Mouse (Mus musculus) bone marrow macrophage, adult 2 months (primary cell): ENCODE measurements around the gene Acbd4. TPM values are rescaled to one million over a fixed set of nuclear protein-coding genes. Genes with fewer than 3 reads are reported as not detected.

Experiments used
- H3K27ac ChIP-seq: 2 replicates; pipeline ENCODE4 v1.5.1; 2012; ENCODE audit warnings: low read depth, low read length; ENCODE audit not compliant: insufficient read depth
- H3K4me1 ChIP-seq: 2 replicates; pipeline ENCODE4 v1.6.1; 2012; ENCODE audit warnings: low read length; ENCODE audit not compliant: control insufficient read depth, insufficient read depth
- H3K4me3 ChIP-seq: 2 replicates; pipeline ENCODE4 v1.5.1; 2012; ENCODE audit warnings: mild to moderate bottlenecking, low read length, moderate library complexity; ENCODE audit not compliant: insufficient read depth
- CTCF ChIP-seq: IDR thresholded peaks from 2 replicates; pipeline ENCODE4 v1.5.1; 2012; ENCODE audit warnings: low read depth, mild to moderate bottlenecking, low read length, moderate library complexity
- POLR2A ChIP-seq: IDR thresholded peaks from 2 replicates; pipeline ENCODE4 v1.6.1; 2012; ENCODE audit warnings: mild to moderate bottlenecking, low read depth, low read length, borderline replicate concordance
- polyA plus RNA-seq: library from polyadenylated mRNA; stranded (reverse); fragments of >200 nt; gene quantifications from 2 replicates; pipeline ENCODE4 v1.2.4, GENCODE M21; 2012; ENCODE audit not compliant: missing spikeins, insufficient read depth, insufficient read length

Acbd4 gene
- polyA plus RNA-seq = 27.4 and 30.4 TPM in 2 replicates

DNA sequence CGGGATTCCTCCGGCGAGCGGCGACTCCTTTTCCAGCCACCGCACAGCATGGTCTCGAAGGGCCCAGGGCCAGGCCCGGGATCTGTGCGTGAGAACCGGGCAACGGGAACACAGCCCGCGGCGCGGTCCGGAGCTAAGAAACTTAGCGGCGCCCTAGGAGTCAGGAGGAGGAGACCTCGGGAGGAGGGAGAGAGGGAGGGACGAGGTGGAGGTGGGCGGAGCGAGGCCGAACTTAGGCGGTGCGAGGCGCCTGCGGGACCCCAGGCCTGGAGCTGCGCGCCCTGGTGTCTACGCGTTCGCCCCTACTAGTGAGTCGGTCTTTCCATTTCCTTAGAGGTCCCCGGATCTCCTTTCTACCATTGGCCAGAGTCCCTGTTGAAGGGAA is at the start of gene Acbd4, which contains the start of gene Plcd3:
Acbd4 (plus strand) TSS at position 202 of the 385 bp plus-strand sequence.
Plcd3 (minus strand) TSS at position 178 of the 385 bp plus-strand sequence.
- Histone ChIP-seq H3K27ac (no peak within 1 kb of the TSS), H3K4me1 (peaks cover 5% of the 10 kb centered on the region), H3K4me3 (peak within 1 kb of the TSS; percentile 66)
- TF ChIP-seq POLR2A (no peak), CTCF (no peak)

GRCm38 (mm10) chr11:103052078-103052477 is 49.4 kb upstream of the Acbd4 start:
- no peak overlapping the region for H3K4me3 ChIP-seq
- TF ChIP-seq POLR2A = no peak
- no peak for TF ChIP-seq CTCF
- H3K4me1 ChIP-seq = peaks cover 35% of the 10 kb centered on the region
- H3K27ac ChIP-seq = peak overlapping the region; percentile 59

- Histone ChIP-seq H3K4me3 (peak overlapping the region; percentile 7; the same call in 1 of the 2 replicates), H3K4me1 (peaks cover 35% of the 10 kb centered on the region), H3K27ac (peak overlapping the region; percentile 86)
- TF ChIP-seq CTCF (no peak), POLR2A (no peak)
These were observed 48.0 kb upstream of the Acbd4 start for GRCm38 (mm10) chr11:103053191-103054076.

- TF ChIP-seq POLR2A = no peak
- 0 out of 2 replicates have a peak, but pooled peaks have one; percentile 12 for TF ChIP-seq CTCF
- Histone ChIP-seq H3K4me3 (no peak overlapping the region), H3K4me1 (peaks cover 35% of the 10 kb centered on the region), H3K27ac (no peak overlapping the region)
These were observed 46.7 kb upstream of the Acbd4 start for GRCm38 (mm10) chr11:103054798-103055197.

DNA sequence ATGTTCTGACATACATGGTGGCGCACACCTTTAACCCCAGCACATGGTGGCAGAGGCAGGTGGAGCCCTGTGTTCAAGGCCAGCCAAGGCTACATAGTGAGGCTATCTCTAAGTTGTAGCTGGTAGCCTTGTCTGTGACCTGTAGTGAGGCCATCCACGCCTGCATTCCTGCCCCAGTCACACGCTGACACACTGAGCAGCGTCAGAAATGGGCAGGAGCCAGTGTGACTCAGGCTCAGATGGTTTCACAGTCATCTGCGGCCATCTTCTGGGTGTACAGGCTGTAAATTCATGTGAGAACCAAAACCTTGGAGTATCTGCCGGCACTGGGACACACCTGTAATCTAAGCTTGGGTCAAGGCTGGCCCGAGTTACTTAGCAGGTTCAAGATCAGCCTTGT is 44.8 kb upstream of the Acbd4 start:
- Histone ChIP-seq H3K4me1 (peaks cover 23% of the 10 kb centered on the region), H3K27ac (no peak overlapping the region), H3K4me3 (no peak overlapping the region)
- TF ChIP-seq POLR2A (no peak), CTCF (no peak)

GRCm38 (mm10) chr11:103058499-103059085 is 42.9 kb upstream of the Acbd4 start:
- TF ChIP-seq CTCF (no peak), POLR2A (no peak)
- Histone ChIP-seq H3K4me3 (no peak overlapping the region), H3K4me1 (peaks cover 9% of the 10 kb centered on the region), H3K27ac (no peak overlapping the region)

GRCm38 (mm10) chr11:103066191-103067050 is 35.1 kb upstream of the Acbd4 start:
- no peak for TF ChIP-seq CTCF
- TF ChIP-seq POLR2A = no peak
- no peak overlapping the region for H3K27ac ChIP-seq
- H3K4me3 ChIP-seq = no peak overlapping the region
- no peaks in the 10 kb centered on the region for H3K4me1 ChIP-seq

DNA sequence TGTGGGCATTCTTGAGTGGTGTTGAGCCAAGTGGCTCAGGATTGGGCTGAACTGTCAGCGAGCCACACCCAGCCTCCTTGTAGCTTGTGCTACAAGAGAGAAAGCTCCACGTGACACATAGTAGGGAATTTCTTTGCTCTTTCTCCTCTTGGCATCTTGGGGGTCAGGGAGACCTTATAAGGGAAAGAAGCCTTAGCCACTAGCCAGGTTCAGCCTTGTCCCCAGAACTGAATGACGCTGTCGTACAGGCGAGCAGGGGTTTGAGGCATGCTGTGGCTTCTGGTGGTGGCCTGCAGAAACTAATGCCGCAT is 34.5 kb upstream of the Acbd4 start:
- H3K4me1 ChIP-seq = no peaks in the 10 kb centered on the region

DNA sequence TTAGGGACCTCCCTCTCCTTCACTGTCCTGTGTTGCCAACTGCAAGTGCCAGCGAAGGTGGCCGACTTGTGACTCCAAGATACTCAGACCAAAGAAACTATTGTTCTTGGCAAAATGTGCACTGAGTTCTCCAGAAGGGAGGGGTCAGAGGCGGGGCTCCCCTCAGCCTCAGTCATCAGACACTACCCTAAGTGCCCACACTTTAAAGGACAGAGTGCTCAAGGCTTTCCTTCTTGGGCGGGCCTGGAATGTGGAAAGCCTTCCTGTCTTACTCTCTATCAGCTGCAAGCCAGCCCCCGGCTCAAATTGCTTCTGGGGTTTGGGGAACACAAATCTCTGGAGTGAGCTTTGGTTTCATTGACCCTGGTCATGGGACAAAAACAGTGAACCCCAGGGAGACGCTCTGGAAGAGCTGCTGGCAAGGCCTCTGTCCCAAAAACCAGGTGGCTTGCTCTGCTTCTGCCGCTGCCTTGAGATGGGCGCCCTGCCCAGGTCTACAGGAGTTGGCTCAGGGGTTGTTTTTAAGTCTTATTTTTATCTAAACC is 34.0 kb upstream of the Acbd4 start:
- Histone ChIP-seq H3K4me3 (no peak overlapping the region), H3K4me1 (no peaks in the 10 kb centered on the region), H3K27ac (no peak overlapping the region)
- no peak for TF ChIP-seq POLR2A
- TF ChIP-seq CTCF = no peak

More for the DNA sequence above, 34.5 kb upstream of the Acbd4 start:
- Histone ChIP-seq H3K27ac (no peak overlapping the region), H3K4me3 (no peak overlapping the region)
- no peak for TF ChIP-seq CTCF
- no peak for TF ChIP-seq POLR2A

GRCm38 (mm10) chr11:103068272-103068671 is 33.2 kb upstream of the Acbd4 start:
- TF ChIP-seq CTCF (no peak), POLR2A (no peak)
- H3K27ac ChIP-seq = no peak overlapping the region
- H3K4me1 ChIP-seq = no peaks in the 10 kb centered on the region
- no peak overlapping the region for H3K4me3 ChIP-seq
